In the genomic region with DNA sequence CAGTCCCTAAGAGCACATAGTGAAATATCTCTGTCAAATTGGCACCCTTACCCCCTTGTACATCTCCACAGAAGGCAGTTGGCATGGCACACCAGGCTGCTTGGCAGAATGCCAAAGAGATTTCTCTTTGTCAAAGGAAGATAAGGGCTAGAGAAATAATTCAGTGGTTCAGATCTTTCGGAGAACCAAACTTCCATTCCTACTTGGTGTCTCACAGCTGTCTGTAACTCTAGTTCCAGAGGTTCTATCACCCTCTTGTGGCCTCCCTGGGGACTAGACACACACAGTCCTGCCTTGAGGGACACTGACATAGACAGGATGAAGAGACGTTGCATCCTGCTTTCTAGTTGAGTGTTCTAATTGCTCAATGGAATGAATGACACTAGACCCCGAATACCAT, we compare ENCODE assay signal across 7 mouse cellular contexts. TPM values are rescaled to one million over a fixed set of nuclear protein-coding genes. Genes with fewer than 3 reads are reported as not detected.
DNase-seq lines count a peak whose midpoint lies in the region; ATAC-seq and TF ChIP-seq lines count a peak whose summit lies in the region.

No protein-coding gene starts in this region.

- no peaks in the 10 kb centered on the region; the same call in 1 of the 2 replicates for H3K79me2 ChIP-seq in liver, adult 2 months (ENCODE audit: control insufficient read depth, insufficient read depth, low read length)

- no peaks in the 10 kb centered on the region for H3K4me1 ChIP-seq in lung, adult 2 months (ENCODE audit: control insufficient read depth, insufficient read depth, low read length)
- peaks cover 5% of the 10 kb centered on the region; the same call in 1 of the 2 replicates for H3K4me1 ChIP-seq in liver, adult 2 months (ENCODE audit: control insufficient read depth, insufficient read depth, low read length)

- no peak for TF ChIP-seq POLR2A in lung, adult 2 months (IDR thresholded peaks at IDR 0.05; ENCODE audit: borderline replicate concordance, extremely low read depth, low read depth, low read length)
- TF ChIP-seq POLR2A in liver, adult 2 months (IDR thresholded peaks at IDR 0.05; ENCODE audit: extremely low read depth, insufficient read depth, low read length) = no peak

- H3K9ac ChIP-seq in liver, adult 2 months (ENCODE audit: low read depth, low read length) = no peak overlapping the region

- no peak for DNase-seq in lung, adult 2 months
- no peak for DNase-seq in lung, postnatal 14 days
- DNase-seq in adrenal gland, postnatal 14 days = peak; percentile 60
- peak; percentile 33 for DNase-seq in embryo, embryonic 9.5 days (ENCODE audit: extremely low spot score)
- peak; percentile 69 for DNase-seq in liver, adult 2 months (ENCODE audit: extremely low read depth, low read depth, low spot score)
- peak; percentile 14 for DNase-seq in yolk sac, embryonic 10.5 days (ENCODE audit: low spot score)

- no peak overlapping the region for H3K4me3 ChIP-seq in lung, adult 2 months (replicated peaks; ENCODE audit: extremely low read depth, low read depth, low read length)
- H3K4me3 ChIP-seq in liver, adult 2 months (ENCODE audit: insufficient read depth, low read depth, low read length) = no peak overlapping the region

- H3K27ac ChIP-seq in liver, adult 2 months (replicated peaks; ENCODE audit: insufficient read depth, low read depth, low read length) = no peak overlapping the region

- TF ChIP-seq CTCF in lung, adult 2 months (IDR thresholded peaks at IDR 0.05; ENCODE audit: insufficient read depth, low read length) = 0 out of 2 replicates have a peak, but pooled peaks have one; percentile 0
- TF ChIP-seq CTCF in liver, adult 2 months (IDR thresholded peaks at IDR 0.05; ENCODE audit: low read depth, low read length) = peak; percentile 63; the same call in 1 of the 2 replicates

- no peaks in the 10 kb centered on the region for H3K27me3 ChIP-seq in liver, adult 2 months (ENCODE audit: control insufficient read depth, insufficient read depth, low read length)

- no peaks in the 10 kb centered on the region for H3K36me3 ChIP-seq in liver, adult 2 months (ENCODE audit: control insufficient read depth, insufficient read depth, low read length)

- 22% methylated on average over 3 of the region's 3 CpGs for WGBS in lung, adult 2 months
- WGBS in liver, adult 2 months = 8% methylated on average over 3 of the region's 3 CpGs

- no peak for ATAC-seq in monocyte, adult 5-6 weeks (replicated peaks; ENCODE audit: insufficient number of reproducible peaks, low FRiP score, low TSS enrichment, poor library complexity, severe bottlenecking)

RNA-seq across cellular contexts. Expression of a gene that starts 2.7 kb away (rescaled TPM):
- 0.04 TPM in 1 of 2 replicates, not detected in the other for polyA plus RNA-seq in lung, adult 2 months (2012; rRNA removed)
- total RNA-seq in adrenal gland, postnatal 14 days (2021) = 0.98 and 2.1 TPM in 2 replicates
- total RNA-seq in liver, adult 2 months (2014; rRNA removed) = 8.3 and 13.9 TPM in 2 replicates
- polyA plus RNA-seq in liver, adult 2 months (2012; rRNA removed) = 3.6 and 4.5 TPM in 2 replicates
- not detected in 3 replicates for total RNA-seq in monocyte, adult 5-6 weeks (2017)

RNA-seq across cellular contexts. Expression of a gene that starts 35.6 kb away (rescaled TPM):
- polyA plus RNA-seq in lung, adult 2 months (2012; rRNA removed) = 10.4 and 11.1 TPM in 2 replicates
- total RNA-seq in adrenal gland, postnatal 14 days (2021) = 33.2 and 38.6 TPM in 2 replicates
- 40.1 and 41.1 TPM in 2 replicates for total RNA-seq in liver, adult 2 months (2014; rRNA removed)
- 13.2 and 17.5 TPM in 2 replicates for polyA plus RNA-seq in liver, adult 2 months (2012; rRNA removed)
- 41.5 to 58.1 TPM (median 45.9 TPM) in 3 replicates for total RNA-seq in monocyte, adult 5-6 weeks (2017)

RNA-seq across cellular contexts. Expression of a gene that starts 35.6 kb away (rescaled TPM):
- 1.6 and 1.9 TPM in 2 replicates for polyA plus RNA-seq in lung, adult 2 months (2012; rRNA removed)
- total RNA-seq in adrenal gland, postnatal 14 days (2021) = 10.0 and 11.1 TPM in 2 replicates
- 4.8 and 6.7 TPM in 2 replicates for total RNA-seq in liver, adult 2 months (2014; rRNA removed)
- 0.77 and 0.97 TPM in 2 replicates for polyA plus RNA-seq in liver, adult 2 months (2012; rRNA removed)
- total RNA-seq in monocyte, adult 5-6 weeks (2017) = 10.4 to 17.1 TPM (median 13.0 TPM) in 3 replicates

Comparison
In these comparisons a context has a peak if more than half of its experiments do, and no peak if none do; other contexts are left out.
1. DNase-seq: peak in adrenal gland, postnatal 14 days (single experiment), embryo, embryonic 9.5 days (single experiment), liver, adult 2 months (single experiment) and yolk sac, embryonic 10.5 days (single experiment); none in lung, adult 2 months (single experiment) and lung, postnatal 14 days (single experiment).